ENCODE assay signal across 9 mouse cellular contexts in the genomic region with DNA sequence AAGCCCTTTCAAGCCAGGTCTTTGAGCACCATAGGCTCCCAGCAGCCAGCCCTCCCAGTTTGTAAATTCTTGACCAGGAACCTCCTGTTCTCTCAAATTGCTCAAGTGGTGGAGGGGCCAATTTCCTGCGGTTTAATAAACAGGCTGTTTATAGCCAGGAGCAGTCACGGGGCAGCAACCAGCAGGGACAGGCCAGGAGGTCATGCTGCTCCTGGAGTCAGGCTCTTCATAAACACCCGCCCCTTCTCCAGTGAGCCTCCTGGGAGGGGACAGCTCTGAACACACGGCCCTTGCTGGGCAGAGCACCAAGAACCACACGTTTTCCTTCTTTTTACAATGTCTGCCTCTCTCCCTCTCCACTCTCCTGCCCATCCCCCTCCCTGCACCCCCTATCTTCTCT. TPM values are rescaled to one million over a fixed set of nuclear protein-coding genes. Genes with fewer than 3 reads are reported as not detected.
DNase-seq lines count a peak whose midpoint lies in the region; ATAC-seq and TF ChIP-seq lines count a peak whose summit lies in the region.
"Had no signal": no experiment of that assay in that cellular context is flagged by ENCODE, and none has a peak within 500 bp of the region (broad histone marks: within the 10 kb centered on the region; RNA-seq: fewer than 3 reads in every experiment).

No protein-coding gene starts in this region.

- no peaks in the 10 kb centered on the region for H3K27me3 ChIP-seq in midbrain, embryonic 10.5 days (ENCODE audit: low read depth, poor library complexity, severe bottlenecking)
- H3K27me3 ChIP-seq in midbrain, embryonic 16.5 days (ENCODE audit: control insufficient read depth, insufficient read depth, low read depth, low read length): no peaks in the 10 kb centered on the region
- no peaks in the 10 kb centered on the region for H3K27me3 ChIP-seq in lung, embryonic 15.5 days
- H3K27me3 ChIP-seq: embryonic facial prominence, embryonic 15.5 days had no signal

- intact Hi-C loops in gastrocnemius, postnatal 36 days (cut with DNase I): no loop called here
- intact Hi-C loops in left cerebral cortex, adult 2 months (cut with DNase I): loop anchor here (10.0 kb wide), 3 partner anchors 190 to 560 kb away; partner anchors contain the start of gene Ccdc69

- H3K4me3 ChIP-seq in midbrain, embryonic 10.5 days: no peak overlapping the region
- no peak overlapping the region for H3K4me3 ChIP-seq in midbrain, embryonic 16.5 days (ENCODE audit: low read depth, low read length)
- H3K4me3 ChIP-seq in lung, embryonic 15.5 days: no peak overlapping the region
- no peak overlapping the region for H3K4me3 ChIP-seq in left cerebral cortex, adult 2 months
- H3K4me3 ChIP-seq: embryonic facial prominence, embryonic 15.5 days had no signal

- H3K27ac ChIP-seq in midbrain, embryonic 10.5 days (replicated peaks): 0 out of 2 replicates have a peak overlapping the region, but pooled peaks have one; percentile 24
- no peak overlapping the region for H3K27ac ChIP-seq in midbrain, embryonic 16.5 days (ENCODE audit: low read length)
- peak overlapping the region; percentile 71 for H3K27ac ChIP-seq in lung, embryonic 15.5 days
- no peak overlapping the region for H3K27ac ChIP-seq in left cerebral cortex, adult 2 months
- H3K27ac ChIP-seq: embryonic facial prominence, embryonic 15.5 days had no signal

- no peak for TF ChIP-seq CTCF in left cerebral cortex, adult 2 months (IDR thresholded peaks at IDR 0.05)

- no peak overlapping the region for H3K4me2 ChIP-seq in midbrain, embryonic 16.5 days (ENCODE audit: low read length)
- H3K4me2 ChIP-seq in lung, embryonic 15.5 days: no peak overlapping the region
- H3K4me2 ChIP-seq: embryonic facial prominence, embryonic 15.5 days had no signal

- no peak for DNase-seq in midbrain, embryonic 10.5 days (ENCODE audit: low spot score)
- peak; percentile 47 to 76 for DNase-seq in gastrocnemius, postnatal 36 days
- peak; percentile 94 for DNase-seq in kidney, adult 9 months
- no peak for DNase-seq in thymus, postnatal 10 days (ENCODE audit: low spot score in 2 of 2)
- no peak for DNase-seq in left cerebral cortex, adult 2 months (ENCODE audit: extremely low spot score in 1 of 2, low spot score in 2 of 2)

- H3K9ac ChIP-seq in midbrain, embryonic 16.5 days (ENCODE audit: low read depth, low read length): no peak overlapping the region
- H3K9ac ChIP-seq in lung, embryonic 15.5 days: no peak overlapping the region
- H3K9ac ChIP-seq: embryonic facial prominence, embryonic 15.5 days had no signal

- no peaks in the 10 kb centered on the region for H3K36me3 ChIP-seq in midbrain, embryonic 10.5 days
- H3K36me3 ChIP-seq in midbrain, embryonic 16.5 days (ENCODE audit: control insufficient read depth, insufficient read depth, low read length): no peaks in the 10 kb centered on the region
- no peaks in the 10 kb centered on the region for H3K36me3 ChIP-seq in lung, embryonic 15.5 days
- H3K36me3 ChIP-seq: embryonic facial prominence, embryonic 15.5 days had no signal

- no peak for ATAC-seq in midbrain, embryonic 16.5 days
- peak; percentile 84 for ATAC-seq in lung, embryonic 15.5 days (ENCODE audit: borderline replicate concordance, extremely low read depth, low FRiP score, low TSS enrichment)
- no peak for ATAC-seq in inflammation-experienced regulatory T-cells, adult 6 months

- H3K9me3 ChIP-seq in midbrain, embryonic 10.5 days (replicated peaks): no peaks in the 10 kb centered on the region
- H3K9me3 ChIP-seq in midbrain, embryonic 16.5 days (replicated peaks; ENCODE audit: control insufficient read depth, low read length, poor library complexity, severe bottlenecking): no peaks in the 10 kb centered on the region
- H3K9me3 ChIP-seq in lung, embryonic 15.5 days: no peaks in the 10 kb centered on the region
- H3K9me3 ChIP-seq: embryonic facial prominence, embryonic 15.5 days had no signal

- WGBS in midbrain, embryonic 10.5 days: 25% methylated on average over 5 of the region's 5 CpGs
- WGBS in midbrain, embryonic 16.5 days: 21% methylated on average over 5 of the region's 5 CpGs
- 9% methylated on average over 5 of the region's 5 CpGs for WGBS in lung, embryonic 15.5 days

- peaks cover 22% of the 10 kb centered on the region for H3K4me1 ChIP-seq in midbrain, embryonic 10.5 days
- no peaks in the 10 kb centered on the region for H3K4me1 ChIP-seq in midbrain, embryonic 16.5 days (ENCODE audit: control insufficient read depth, insufficient read depth, low read length)
- H3K4me1 ChIP-seq in lung, embryonic 15.5 days: peaks cover 27% of the 10 kb centered on the region

RNA-seq across cellular contexts. Expression of gene Gpx3, which starts 17.3 kb away (rescaled TPM):
- 68.6 and 72.1 TPM in 2 replicates for polyA plus RNA-seq in midbrain, embryonic 10.5 days (2016; fragmentation: Nextera tagmentation; extraction: Ambion mirVana)
- 29.4 and 40.5 TPM in 2 replicates for polyA plus RNA-seq in midbrain, embryonic 16.5 days (2015; fragmentation: Nextera tagmentation; extraction: Ambion mirVana)
- total RNA-seq in gastrocnemius, postnatal 36 days (2021): 10 to 100 TPM; 27.6 to 44.7 TPM
- 149 and 200 TPM in 2 replicates for polyA plus RNA-seq in lung, embryonic 15.5 days (2015; fragmentation: Nextera tagmentation; extraction: Ambion mirVana)
- polyA plus RNA-seq in inflammation-experienced regulatory T-cells, adult 6 months (2017; shearing (Covaris generic)): 1 to 10 TPM in 1 of 3 experiments, under 1 TPM in 2; 0.67 to 1.6 (median 0.85) TPM
- total RNA-seq in left cerebral cortex, adult 2 months (2021): 10 to 100 TPM in 1 of 2 experiments, 1 to 10 TPM in 1; 6.2 to 10.2 TPM

RNA-seq across cellular contexts. Expression of gene Hint1, which starts 18.8 kb away (rescaled TPM):
- 625 and 682 TPM in 2 replicates for polyA plus RNA-seq in midbrain, embryonic 10.5 days (2016; fragmentation: Nextera tagmentation; extraction: Ambion mirVana)
- 731 and 741 TPM in 2 replicates for polyA plus RNA-seq in midbrain, embryonic 16.5 days (2015; fragmentation: Nextera tagmentation; extraction: Ambion mirVana)
- total RNA-seq in gastrocnemius, postnatal 36 days (2021): 100 to 1,000 TPM; 161 to 192 TPM
- 603 and 672 TPM in 2 replicates for polyA plus RNA-seq in lung, embryonic 15.5 days (2015; fragmentation: Nextera tagmentation; extraction: Ambion mirVana)
- polyA plus RNA-seq in inflammation-experienced regulatory T-cells, adult 6 months (2017; shearing (Covaris generic)): 100 to 1,000 TPM; 423 to 700 (median 441) TPM
- total RNA-seq in left cerebral cortex, adult 2 months (2021): 100 to 1,000 TPM; 234 to 245 TPM

RNA-seq across cellular contexts. Expression of gene Lyrm7, which starts 24.2 kb away (rescaled TPM):
- 4.7 and 6.5 TPM in 2 replicates for polyA plus RNA-seq in midbrain, embryonic 10.5 days (2016; fragmentation: Nextera tagmentation; extraction: Ambion mirVana)
- 10.5 and 15.1 TPM in 2 replicates for polyA plus RNA-seq in midbrain, embryonic 16.5 days (2015; fragmentation: Nextera tagmentation; extraction: Ambion mirVana)
- total RNA-seq in gastrocnemius, postnatal 36 days (2021): 10 to 100 TPM; 16.8 to 24.0 TPM
- polyA plus RNA-seq in lung, embryonic 15.5 days (2015; fragmentation: Nextera tagmentation; extraction: Ambion mirVana): 5.7 and 9.7 TPM in 2 replicates
- polyA plus RNA-seq in inflammation-experienced regulatory T-cells, adult 6 months (2017; shearing (Covaris generic)): 1 to 10 TPM; 3.4 to 6.4 (median 3.7) TPM
- 10 to 100 TPM; 25.8 to 27.2 TPM for total RNA-seq in left cerebral cortex, adult 2 months (2021)

Comparison
In these comparisons a context has a peak if more than half of its experiments do, and no peak if none do; other contexts are left out.
1. H3K27ac ChIP-seq: peak in midbrain, embryonic 10.5 days (single experiment) and lung, embryonic 15.5 days (single experiment); none in midbrain, embryonic 16.5 days (single experiment) and left cerebral cortex, adult 2 months (single experiment).
2. DNase-seq: peak in gastrocnemius, postnatal 36 days (2 of 2) and kidney, adult 9 months (single experiment); none in midbrain, embryonic 10.5 days (single experiment), thymus, postnatal 10 days (0 of 2) and left cerebral cortex, adult 2 months (0 of 2).
3. RNA of gene Gpx3, which starts 17.3 kb away (polyA plus RNA-seq): 149 to 200 TPM in lung, embryonic 15.5 days, 68.6 to 72.1 TPM in midbrain, embryonic 10.5 days and 29.4 to 40.5 TPM in midbrain, embryonic 16.5 days; 0.67 to 1.6 TPM in inflammation-experienced regulatory T-cells, adult 6 months; every median in the first group is over 10 times any median in the second.